In the genomic region with DNA sequence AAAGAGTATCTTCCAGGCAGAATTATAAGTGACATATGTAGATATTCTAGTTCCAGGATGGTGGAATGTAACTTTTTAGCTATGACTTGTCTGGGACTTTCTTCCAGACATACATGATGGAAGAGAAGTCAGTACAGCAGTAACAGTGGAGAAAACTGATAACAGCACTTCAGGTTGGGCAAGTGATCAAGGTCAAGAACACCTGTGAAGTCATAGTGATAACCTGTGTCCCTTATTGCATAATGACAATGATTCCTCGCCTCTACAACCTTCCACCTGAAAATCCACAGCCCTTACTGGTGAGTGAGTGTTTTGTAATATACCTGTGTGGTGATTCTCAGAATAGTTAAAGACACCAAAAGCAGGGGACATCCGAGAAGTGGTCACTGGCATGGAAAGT, we compare ENCODE assay signal across 24 mouse cellular contexts.
"Had no signal": no experiment of that assay in that cellular context is flagged by ENCODE, and none has a peak within 500 bp of the region (broad histone marks: within the 10 kb centered on the region; RNA-seq: fewer than 3 reads in every experiment).

No protein-coding gene starts in this region.

- H3K9ac ChIP-seq: forebrain, postnatal 0 days; heart, embryonic 13.5 days; heart, embryonic 15.5 days; hindbrain, embryonic 13.5 days; hindbrain, embryonic 15.5 days; kidney, embryonic 15.5 days; limb, embryonic 13.5 days; limb, embryonic 15.5 days; liver, embryonic 12.5 days; liver, embryonic 14.5 days had no signal

- ATAC-seq: forebrain, postnatal 0 days; hindbrain, postnatal 0 days; liver, embryonic 12.5 days had no signal

- DNase-seq: forebrain, postnatal 0 days; gastrocnemius, postnatal 14 days; gastrocnemius, postnatal 36 days; heart, adult 18-20 months; heart, postnatal 14 days; kidney, adult 11 months; kidney, adult 8-10 months; kidney, postnatal 14 days; kidney, postnatal 36 days; layer of hippocampus, adult 9-11 months; layer of hippocampus, postnatal 36 days; left cerebral cortex, postnatal 4 days had no signal

- H3K27ac ChIP-seq: heart, embryonic 13.5 days; heart, embryonic 15.5 days; hindbrain, embryonic 13.5 days; hindbrain, embryonic 15.5 days; hindbrain, postnatal 0 days; kidney, embryonic 15.5 days; kidney, postnatal 0 days; limb, embryonic 13.5 days; limb, embryonic 15.5 days; liver, embryonic 12.5 days; liver, embryonic 14.5 days had no signal

- H3K4me1 ChIP-seq: heart, embryonic 15.5 days; hindbrain, embryonic 13.5 days; hindbrain, embryonic 15.5 days; kidney, embryonic 15.5 days; limb, embryonic 13.5 days; limb, embryonic 15.5 days had no signal

- H3K4me3 ChIP-seq: heart, embryonic 13.5 days; heart, embryonic 15.5 days; hindbrain, embryonic 13.5 days; hindbrain, embryonic 15.5 days; kidney, embryonic 15.5 days; limb, embryonic 13.5 days; limb, embryonic 15.5 days; liver, embryonic 12.5 days had no signal

- H3K27me3 ChIP-seq: heart, embryonic 13.5 days; heart, embryonic 15.5 days; hindbrain, embryonic 13.5 days; hindbrain, embryonic 15.5 days; kidney, embryonic 15.5 days; limb, embryonic 13.5 days; limb, embryonic 15.5 days; liver, embryonic 12.5 days had no signal

- H3K4me2 ChIP-seq: heart, embryonic 11.5 days; heart, embryonic 13.5 days; heart, embryonic 15.5 days; hindbrain, embryonic 13.5 days; hindbrain, embryonic 15.5 days; kidney, embryonic 15.5 days; limb, embryonic 13.5 days; limb, embryonic 15.5 days; liver, embryonic 12.5 days had no signal

- H3K9me3 ChIP-seq: heart, embryonic 13.5 days; heart, embryonic 15.5 days; hindbrain, embryonic 13.5 days; hindbrain, embryonic 15.5 days; kidney, embryonic 15.5 days; limb, embryonic 13.5 days; limb, embryonic 15.5 days; liver, embryonic 12.5 days had no signal

- H3K36me3 ChIP-seq: heart, embryonic 13.5 days; heart, embryonic 15.5 days; hindbrain, embryonic 13.5 days; hindbrain, embryonic 15.5 days; kidney, embryonic 15.5 days; limb, embryonic 13.5 days; limb, embryonic 15.5 days; liver, embryonic 12.5 days had no signal
